Mouse (Mus musculus) embryonic facial prominence, embryonic 14.5 days (tissue): ENCODE results near the gene Gm10487. TPM values are rescaled to one million over a fixed set of nuclear protein-coding genes. Genes with fewer than 3 reads are reported as not detected.
"Not testable (repeated sequence)": the region's sequence is repeated elsewhere in the genome, so short reads cannot be mapped to it uniquely, and the experiment has no call there.

ENCODE experiments used
- ATAC-seq: fragments of 200-750 bp; cut with Nextera tagmentation; 2 replicates; pipeline ENCODE4 v1.8.0; 2017; ENCODE audit warnings: low read depth, moderate number of reproducible peaks, moderate TSS enrichment
- DNase-seq: peaks from one replicate; pipeline ENCODE4 v3.0.0-alpha.2; 2015; ENCODE audit warnings: low spot score
- H3K27ac ChIP-seq: fragments of 300-500 bp; sonication (generic); replicated peaks from 2 replicates; pipeline ENCODE4 v1.5.1; 2014; ENCODE audit warnings: low read depth, mild to moderate bottlenecking, low read length, moderate library complexity
- H3K27me3 ChIP-seq: fragments of 300-500 bp; sonication (generic); replicated peaks from 2 replicates; pipeline ENCODE4 v1.6.1; 2014; ENCODE audit warnings: low read length; ENCODE audit not compliant: control insufficient read depth, insufficient read depth
- H3K36me3 ChIP-seq: fragments of 300-500 bp; sonication (generic); 2 replicates; pipeline ENCODE4 v1.6.1; 2014; ENCODE audit warnings: low read length, mixed read lengths; ENCODE audit not compliant: control insufficient read depth, insufficient read depth
- H3K4me1 ChIP-seq: fragments of 300-500 bp; sonication (generic); 2 replicates; pipeline ENCODE4 v1.6.1; 2014; ENCODE audit warnings: antibody characterized with exemption, low read length; ENCODE audit not compliant: control insufficient read depth, insufficient read depth
- H3K4me2 ChIP-seq: fragments of 300-500 bp; sonication (generic); 2 replicates; pipeline ENCODE4 v1.6.1; 2014; ENCODE audit warnings: low read depth, mild to moderate bottlenecking, low read length, moderate library complexity, mixed read lengths
- H3K4me3 ChIP-seq: fragments of 300-500 bp; sonication (generic); 2 replicates; pipeline ENCODE4 v1.5.1; 2014; ENCODE audit warnings: low read depth, mild to moderate bottlenecking, low read length
- H3K9ac ChIP-seq: fragments of 300-500 bp; sonication (generic); 2 replicates; pipeline ENCODE4 v1.6.1; 2014; ENCODE audit warnings: low read depth, mild to moderate bottlenecking, low read length, moderate library complexity, mixed read lengths
- H3K9me3 ChIP-seq: fragments of 300-500 bp; sonication (generic); 2 replicates; pipeline ENCODE4 v1.6.1; 2016; ENCODE audit warnings: low read length; ENCODE audit not compliant: control insufficient read depth
- WGBS: fragments of 180-500 bp; shearing (Covaris S2); extraction: QIAGEN DNeasy Blood & Tissue Kit; methylation state at CpG from one replicate; pipeline ENCODE4 v1.1.7; 2014; 5-methylcytosine and 5-hydroxymethylcytosine counted together
- polyA plus RNA-seq: library from polyadenylated mRNA; unstranded; fragments of >200 nt; fragmentation: Nextera tagmentation; extraction: Ambion mirVana; gene quantifications from 2 replicates; pipeline ENCODE4 v1.2.1, GENCODE M21; 2014

The Gm10487 gene
- not detected in 2 replicates for polyA plus RNA-seq

DNA sequence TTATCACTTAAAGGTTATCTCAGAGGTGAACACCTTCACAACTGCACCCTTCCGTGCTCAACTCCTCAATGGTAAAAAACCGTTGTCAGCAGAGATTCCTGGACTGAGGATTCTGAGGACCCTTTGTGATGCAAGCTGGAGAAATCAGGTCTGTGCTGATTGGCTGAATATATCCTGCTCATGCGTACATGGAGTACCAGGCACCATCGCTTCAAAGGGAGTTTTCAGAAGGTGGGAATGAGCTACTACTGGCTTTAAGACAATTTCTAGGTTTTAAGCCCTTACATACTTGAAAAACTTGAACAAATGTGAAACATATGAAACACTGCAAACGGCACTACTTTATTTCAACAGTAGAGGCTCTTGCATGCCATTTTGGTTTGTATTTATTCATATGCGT lies at the start of gene Gm10487:
TSS of gene Gm10487 (minus strand) at position 101 of the 400 bp plus-strand sequence.
- H3K4me1 ChIP-seq, H3K27ac ChIP-seq, H3K4me2 ChIP-seq, ATAC-seq, H3K36me3 ChIP-seq, DNase-seq, H3K9me3 ChIP-seq, H3K9ac ChIP-seq, H3K27me3 ChIP-seq, H3K4me3 ChIP-seq: not testable (repeated sequence)
- no CpG with 5 or more reads among the region's 6 CpGs for WGBS
